Mouse (Mus musculus) thymus, adult 2 months (tissue): ENCODE measurements around the gene Sgsm3. TPM values are rescaled to one million over a fixed set of nuclear protein-coding genes. Genes with fewer than 3 reads are reported as not detected.

Experiments used
- DNase-seq: peaks from one replicate; pipeline ENCODE4 v3.0.0; 2021
- H3K27ac ChIP-seq: fragments of 200-500 bp; 2 replicates; pipeline ENCODE4 v1.5.1; 2012; ENCODE audit warnings: low read length, control low read depth; ENCODE audit not compliant: control insufficient read depth, insufficient read depth
- H3K27me3 ChIP-seq: fragments of 200-500 bp; 2 replicates; pipeline ENCODE4 v1.6.1; 2012; ENCODE audit warnings: mild to moderate bottlenecking, low read length, moderate library complexity, mixed read lengths; ENCODE audit not compliant: control insufficient read depth, insufficient read depth
- H3K36me3 ChIP-seq: fragments of 200-500 bp; 2 replicates; pipeline ENCODE4 v1.6.1; 2012; ENCODE audit warnings: mild to moderate bottlenecking, low read length, moderate library complexity; ENCODE audit not compliant: control insufficient read depth, insufficient read depth
- H3K4me1 ChIP-seq: fragments of 200-500 bp; replicated peaks from 2 replicates; pipeline ENCODE4 v1.6.1; 2012; ENCODE audit warnings: low read length; ENCODE audit not compliant: control insufficient read depth, insufficient read depth
- H3K4me3 ChIP-seq: fragments of 200-500 bp; 2 replicates; pipeline ENCODE4 v1.5.1; 2012; ENCODE audit warnings: mild to moderate bottlenecking, low read length, control low read depth, moderate library complexity; ENCODE audit not compliant: control insufficient read depth, insufficient read depth
- CTCF ChIP-seq: fragments of 200-500 bp; IDR thresholded peaks from 2 replicates; pipeline ENCODE4 v1.5.1; 2012; ENCODE audit warnings: mild to moderate bottlenecking, control low read depth, low read length, moderate library complexity, borderline replicate concordance; ENCODE audit not compliant: control insufficient read depth, poor library complexity, insufficient read depth; ENCODE audit errors: extremely low read depth
- POLR2A ChIP-seq: fragments of 200-500 bp; IDR thresholded peaks from 2 replicates; pipeline ENCODE4 v1.6.1; 2012; ENCODE audit warnings: mild to moderate bottlenecking, low read length, control low read depth, moderate library complexity; ENCODE audit not compliant: control insufficient read depth, poor library complexity, insufficient read depth; ENCODE audit errors: extremely low read depth
- WGBS: fragments of 180-500 bp; shearing (Covaris S2); methylation state at CpG from one replicate; pipeline ENCODE4 v1.1.7; 2018; 5-methylcytosine and 5-hydroxymethylcytosine counted together
- polyA plus RNA-seq: library from polyadenylated mRNA; depleted of rRNA; stranded (reverse); fragments of >200 nt; gene quantifications from 2 replicates; pipeline ENCODE4 v1.2.3, GENCODE M21; 2012

Gene Sgsm3
- polyA plus RNA-seq, 1 experiment = 18.5 TPM

GRCm38 (mm10) chr15:80996090-80996835 is 18.7 kb downstream of the Sgsm3 start:
- Histone ChIP-seq H3K4me1 (no peaks in the 10 kb centered on the region), H3K36me3 (no peaks in the 10 kb centered on the region), H3K27me3 (no peaks in the 10 kb centered on the region), H3K27ac (no peak overlapping the region), H3K4me3 (no peak overlapping the region)
- DNase-seq = no peak
- 98% methylated on average over 6 of the region's 6 CpGs for WGBS
- TF ChIP-seq CTCF = no peak

- no peak overlapping the region for H3K4me3 ChIP-seq
- TF ChIP-seq POLR2A (no peak), CTCF (no peak)
- no peaks in the 10 kb centered on the region for H3K27me3 ChIP-seq
- 82% methylated on average over 1 of the region's 1 CpGs for WGBS
- H3K27ac ChIP-seq = no peak overlapping the region
- DNase-seq = no peak
- no peaks in the 10 kb centered on the region for H3K36me3 ChIP-seq
- no peaks in the 10 kb centered on the region for H3K4me1 ChIP-seq
Measured at GRCm38 (mm10) chr15:80997077-80997476, 19.5 kb downstream of the Sgsm3 start.

GRCm38 (mm10) chr15:81000419-81001138 is 23.0 kb downstream of the Sgsm3 start:
- Histone ChIP-seq H3K4me3 (no peak overlapping the region), H3K36me3 (no peaks in the 10 kb centered on the region), H3K27ac (no peak overlapping the region), H3K4me1 (no peaks in the 10 kb centered on the region), H3K27me3 (no peaks in the 10 kb centered on the region)
- TF ChIP-seq CTCF (no peak), POLR2A (no peak)
- no peak for DNase-seq
- WGBS = 67% methylated on average over 3 of the region's 4 CpGs

GRCm38 (mm10) chr15:81006127-81006735 is 28.7 kb downstream of the Sgsm3 start:
- no peaks in the 10 kb centered on the region for H3K36me3 ChIP-seq
- no peaks in the 10 kb centered on the region for H3K27me3 ChIP-seq
- no peaks in the 10 kb centered on the region for H3K4me1 ChIP-seq
- no peak overlapping the region for H3K4me3 ChIP-seq
- H3K27ac ChIP-seq = no peak overlapping the region
- DNase-seq = no peak
- no peak for TF ChIP-seq POLR2A
- no peak for TF ChIP-seq CTCF
- WGBS = 96% methylated on average over 10 of the region's 10 CpGs

- TF ChIP-seq CTCF (no peak), POLR2A (no peak)
- no peak overlapping the region for H3K27ac ChIP-seq
- no peak overlapping the region for H3K4me3 ChIP-seq
- WGBS = 97% methylated on average over 9 of the region's 9 CpGs
- DNase-seq = no peak
- H3K4me1 ChIP-seq = no peaks in the 10 kb centered on the region
- H3K36me3 ChIP-seq = no peaks in the 10 kb centered on the region
- no peaks in the 10 kb centered on the region for H3K27me3 ChIP-seq
Measured at GRCm38 (mm10) chr15:81007339-81007738, 29.8 kb downstream of the Sgsm3 start.

GRCm38 (mm10) chr15:81007905-81008304 is 30.3 kb downstream of the Sgsm3 start:
- no peaks in the 10 kb centered on the region for H3K4me1 ChIP-seq
- H3K27me3 ChIP-seq = no peaks in the 10 kb centered on the region
- DNase-seq = no peak
- H3K4me3 ChIP-seq = no peak overlapping the region
- WGBS = 97% methylated on average over 8 of the region's 8 CpGs
- H3K36me3 ChIP-seq = peaks cover 2% of the 10 kb centered on the region; the same call in 1 of the 2 replicates
- no peak for TF ChIP-seq CTCF
- no peak for TF ChIP-seq POLR2A
- no peak overlapping the region for H3K27ac ChIP-seq

GRCm38 (mm10) chr15:81008689-81009123 is 31.1 kb downstream of the Sgsm3 start:
- peaks cover 10% of the 10 kb centered on the region; the same call in 1 of the 2 replicates for H3K36me3 ChIP-seq
- DNase-seq = no peak
- H3K27me3 ChIP-seq = no peaks in the 10 kb centered on the region
- H3K4me3 ChIP-seq = no peak overlapping the region
- no peaks in the 10 kb centered on the region for H3K4me1 ChIP-seq
- TF ChIP-seq POLR2A = no peak
- TF ChIP-seq CTCF = no peak
- 89% methylated on average over 10 of the region's 10 CpGs for WGBS
- no peak overlapping the region for H3K27ac ChIP-seq
